Mouse (Mus musculus): ENCODE measurements around the gene Olfr1501. TPM values are rescaled to one million over a fixed set of nuclear protein-coding genes. Genes with fewer than 3 reads are reported as not detected.
"Not testable (repeated sequence)": the region's sequence is repeated elsewhere in the genome, so short reads cannot be mapped to it uniquely, and the experiment has no call there.

The Olfr1501 gene
- not detected in 2 replicates for polyA plus RNA-seq (2015; fragmentation: Nextera tagmentation; extraction: Ambion mirVana)

GRCm38 (mm10) chr19:13850592-13850991, at the start of gene Olfr1501:
Gene Olfr1501 (minus strand): TSS chr19:13850692.
- H3K36me3 ChIP-seq (ENCODE audit: poor library complexity, severe bottlenecking); H3K27me3 ChIP-seq; H3K4me2 ChIP-seq; H3K9me3 ChIP-seq (replicated peaks); H3K4me1 ChIP-seq; ATAC-seq; H3K9ac ChIP-seq; H3K4me3 ChIP-seq; H3K27ac ChIP-seq: not testable (repeated sequence)

GRCm38 (mm10) chr19:13897828-13898227, 47.3 kb upstream of the Olfr1501 start, which contains the start of gene Olfr1504:
Gene Olfr1504 (minus strand): TSS chr19:13897928.
- Histone ChIP-seq H3K4me1 (no peaks in the 10 kb centered on the region), H3K9ac (no peak within 1 kb of the TSS), H3K27me3 (no peaks in the 10 kb centered on the region), H3K9me3 (replicated peaks) (no peaks in the 10 kb centered on the region), H3K4me2 (no peak within 1 kb of the TSS), H3K27ac (no peak within 1 kb of the TSS), H3K4me3 (no peak within 1 kb of the TSS), H3K36me3 (ENCODE audit: poor library complexity, severe bottlenecking) (no peaks in the 10 kb centered on the region)
- 91% methylated on average over 1 of the region's 1 CpGs for WGBS
- no peak for ATAC-seq

- no peak for ATAC-seq
- no peak within 1 kb of the TSS for H3K27ac ChIP-seq
- no peaks in the 10 kb centered on the region for H3K36me3 ChIP-seq (ENCODE audit: poor library complexity, severe bottlenecking)
- H3K9me3 ChIP-seq (replicated peaks): no peaks in the 10 kb centered on the region
- no peak within 1 kb of the TSS for H3K4me2 ChIP-seq
- H3K4me3 ChIP-seq: no peak within 1 kb of the TSS
- 91% methylated on average over 1 of the region's 1 CpGs for WGBS
- H3K27me3 ChIP-seq: no peaks in the 10 kb centered on the region
- H3K4me1 ChIP-seq: no peaks in the 10 kb centered on the region
- H3K9ac ChIP-seq: no peak within 1 kb of the TSS
Measured at GRCm38 (mm10) chr19:13861495-13861894, 11.0 kb upstream of the Olfr1501 start, which contains the start of gene Olfr1502. Gene Olfr1502 (plus strand): TSS chr19:13861795.

GRCm38 (mm10) chr19:13830388-13830787, 20.1 kb downstream of the Olfr1501 start, which contains the start of gene Olfr1500:
Gene Olfr1500 (minus strand): TSS chr19:13830488.
- Histone ChIP-seq H3K9ac (no peak within 1 kb of the TSS), H3K27ac (no peak within 1 kb of the TSS), H3K4me2 (no peak within 1 kb of the TSS), H3K27me3 (no peaks in the 10 kb centered on the region), H3K9me3 (replicated peaks) (no peaks in the 10 kb centered on the region), H3K4me3 (no peak within 1 kb of the TSS), H3K36me3 (ENCODE audit: poor library complexity, severe bottlenecking) (no peaks in the 10 kb centered on the region), H3K4me1 (no peaks in the 10 kb centered on the region)
- ATAC-seq: no peak

GRCm38 (mm10) chr19:13828447-13828846, 22.0 kb downstream of the Olfr1501 start:
- Histone ChIP-seq H3K27ac (no peak overlapping the region), H3K9me3 (replicated peaks) (no peaks in the 10 kb centered on the region), H3K4me3 (no peak overlapping the region), H3K9ac (no peak overlapping the region), H3K4me1 (no peaks in the 10 kb centered on the region), H3K4me2 (no peak overlapping the region), H3K36me3 (ENCODE audit: poor library complexity, severe bottlenecking) (no peaks in the 10 kb centered on the region), H3K27me3 (no peaks in the 10 kb centered on the region)
- ATAC-seq: no peak
- whole genome bisulfite sequencing: 71% methylated on average over 3 of the region's 3 CpGs

GRCm38 (mm10) chr19:13820847-13821246, 29.6 kb downstream of the Olfr1501 start:
- H3K9ac ChIP-seq: no peak overlapping the region
- H3K27me3 ChIP-seq: no peaks in the 10 kb centered on the region
- no peak overlapping the region for H3K4me3 ChIP-seq
- H3K9me3 ChIP-seq (replicated peaks): no peaks in the 10 kb centered on the region
- H3K27ac ChIP-seq: no peak overlapping the region
- H3K4me1 ChIP-seq: no peaks in the 10 kb centered on the region
- H3K4me2 ChIP-seq: no peak overlapping the region
- ATAC-seq: no peak
- WGBS: 81% methylated on average over 5 of the region's 5 CpGs
- no peaks in the 10 kb centered on the region for H3K36me3 ChIP-seq (ENCODE audit: poor library complexity, severe bottlenecking)

- Histone ChIP-seq H3K4me3 (no peak within 1 kb of the TSS), H3K4me1 (no peaks in the 10 kb centered on the region), H3K36me3 (ENCODE audit: poor library complexity, severe bottlenecking) (no peaks in the 10 kb centered on the region), H3K4me2 (no peak within 1 kb of the TSS), H3K27me3 (no peaks in the 10 kb centered on the region), H3K9me3 (replicated peaks) (no peaks in the 10 kb centered on the region), H3K27ac (no peak within 1 kb of the TSS), H3K9ac (no peak within 1 kb of the TSS)
- no peak for ATAC-seq
Measured at GRCm38 (mm10) chr19:13819347-13819746, 31.1 kb downstream of the Olfr1501 start, which contains the start of gene Olfr1499. Gene Olfr1499 (minus strand): TSS chr19:13819447.

- Histone ChIP-seq H3K4me2 (no peak overlapping the region), H3K36me3 (ENCODE audit: poor library complexity, severe bottlenecking) (no peaks in the 10 kb centered on the region), H3K4me1 (no peaks in the 10 kb centered on the region), H3K9ac (no peak overlapping the region), H3K27me3 (no peaks in the 10 kb centered on the region), H3K4me3 (no peak overlapping the region), H3K27ac (no peak overlapping the region), H3K9me3 (replicated peaks) (no peaks in the 10 kb centered on the region)
- no peak for ATAC-seq
- 34% methylated on average over 5 of the region's 5 CpGs for WGBS
Measured at GRCm38 (mm10) chr19:13818827-13819226, 31.7 kb downstream of the Olfr1501 start.

GRCm38 (mm10) chr19:13812823-13813222, 37.7 kb downstream of the Olfr1501 start:
- 60% methylated on average over 2 of the region's 2 CpGs for WGBS
- Histone ChIP-seq H3K4me3 (no peak overlapping the region), H3K27me3 (no peaks in the 10 kb centered on the region), H3K9me3 (replicated peaks) (no peaks in the 10 kb centered on the region), H3K4me1 (no peaks in the 10 kb centered on the region), H3K4me2 (no peak overlapping the region), H3K27ac (no peak overlapping the region), H3K9ac (no peak overlapping the region), H3K36me3 (ENCODE audit: poor library complexity, severe bottlenecking) (no peaks in the 10 kb centered on the region)
- no peak for ATAC-seq

- H3K4me3 ChIP-seq; H3K36me3 ChIP-seq (ENCODE audit: poor library complexity, severe bottlenecking); H3K9me3 ChIP-seq (replicated peaks); H3K27ac ChIP-seq; H3K9ac ChIP-seq; H3K4me2 ChIP-seq; H3K27me3 ChIP-seq; ATAC-seq; H3K4me1 ChIP-seq: not testable (repeated sequence)
- WGBS: 56% methylated on average over 1 of the region's 1 CpGs
Measured at GRCm38 (mm10) chr19:13805486-13805885, 45.0 kb downstream of the Olfr1501 start.

GRCm38 (mm10) chr19:13798102-13798501, 52.4 kb downstream of the Olfr1501 start, which contains the start of gene Olfr1497:
Gene Olfr1497 (minus strand): TSS chr19:13798202.
- Histone ChIP-seq H3K9ac (no peak within 1 kb of the TSS), H3K4me1 (no peaks in the 10 kb centered on the region), H3K4me3 (no peak within 1 kb of the TSS), H3K9me3 (replicated peaks) (no peaks in the 10 kb centered on the region), H3K36me3 (ENCODE audit: poor library complexity, severe bottlenecking) (no peaks in the 10 kb centered on the region), H3K27ac (no peak within 1 kb of the TSS), H3K4me2 (no peak within 1 kb of the TSS), H3K27me3 (no peaks in the 10 kb centered on the region)
- ATAC-seq: no peak

Measured in forebrain, embryonic 13.5 days (tissue).